Mouse (Mus musculus): Measurements from ENCODE around the gene Clcc1. TPM values are rescaled to one million over a fixed set of nuclear protein-coding genes. Genes with fewer than 3 reads are reported as not detected.
A peak's percentile ranks its signal among the peaks of the same experiment; 100 is the strongest.
"Not testable (repeated sequence)": the region's sequence is repeated elsewhere in the genome, so short reads cannot be mapped to it uniquely, and the experiment has no call there.

Clcc1 gene
- total and polyA plus RNA-seq, 3 experiments = 14.0 to 87.6 (median 42.9) TPM

DNA sequence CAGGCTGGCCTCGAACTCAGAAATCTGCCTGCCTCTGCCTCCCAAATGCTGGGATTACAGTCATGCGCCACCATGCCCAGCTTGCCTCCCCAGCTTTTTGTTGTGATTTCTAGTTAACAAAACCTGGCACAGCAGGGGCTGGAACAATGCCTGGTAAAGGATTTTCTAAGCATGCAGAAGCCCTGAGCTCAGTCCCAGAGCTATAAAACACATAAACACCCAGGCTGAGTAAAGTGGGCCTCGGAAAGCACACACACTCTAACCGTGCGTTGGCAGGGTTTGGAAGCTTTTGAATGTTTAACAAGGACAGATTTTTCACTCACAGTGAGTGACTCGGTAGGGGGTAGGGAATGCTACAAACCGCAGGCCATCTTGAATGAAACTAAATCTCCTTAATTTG lies 7.7 kb upstream of the Clcc1 start:
- Histone ChIP-seq H3K9me3 (replicated peaks) (no peaks in the 10 kb centered on the region), H3K4me3 (ENCODE audit: low read depth, low read length) (no peak overlapping the region), H3K36me3 (replicated peaks) (peaks cover 16% of the 10 kb centered on the region), H3K4me1 (ENCODE audit: insufficient read depth, low read depth, low read length) (no peaks in the 10 kb centered on the region), H3K27me3 (ENCODE audit: insufficient read depth, low read length) (0 out of 2 replicates have a peak, but pooled peaks cover 4% of the 10 kb centered on the region)
- TF ChIP-seq GATA2 (IDR thresholded peaks at IDR 0.05; ENCODE audit: borderline replicate concordance, low read depth, low read length) = no peak
- TF ChIP-seq TAL1 (conservative IDR thresholded peaks at IDR 0.05; ENCODE audit: low read depth, low read length) = no peak
- no peak for TF ChIP-seq GATA1 (IDR thresholded peaks at IDR 0.05; ENCODE audit: borderline replicate concordance, low read length)
- no peak for TF ChIP-seq CTCF (IDR thresholded peaks at IDR 0.05; ENCODE audit: low read depth, low read length)
- no peak for TF ChIP-seq POLR2AphosphoS5 (IDR thresholded peaks at IDR 0.05; ENCODE audit: insufficient replicate concordance, low read depth, low read length)
- DNase-seq (ENCODE audit: low spot score) = no peak
- ATAC-seq (ENCODE audit: extremely low read depth, insufficient number of reproducible peaks, low FRiP score, poor library complexity, severe bottlenecking) = no peak

- not testable (repeated sequence) for H3K4me3 ChIP-seq (ENCODE audit: low read depth, low read length); H3K27me3 ChIP-seq (ENCODE audit: insufficient read depth, low read length); H3K4me1 ChIP-seq (ENCODE audit: insufficient read depth, low read depth, low read length); ATAC-seq (ENCODE audit: extremely low read depth, insufficient number of reproducible peaks, low FRiP score, poor library complexity, severe bottlenecking); H3K9me3 ChIP-seq (replicated peaks); DNase-seq (ENCODE audit: low spot score)
- peaks cover 14% of the 10 kb centered on the region for H3K36me3 ChIP-seq (replicated peaks)
Measured at GRCm38 (mm10) chr3:108647681-108648080, 6.0 kb upstream of the Clcc1 start.

GRCm38 (mm10) chr3:108652866-108653642 lies 659 bp upstream of the Clcc1 start:
- Histone ChIP-seq H3K4me3 (ENCODE audit: low read depth, low read length) (peak overlapping the region; percentile 20; the same call in 1 of the 2 replicates), H3K9me3 (replicated peaks) (no peaks in the 10 kb centered on the region), H3K4me1 (ENCODE audit: insufficient read depth, low read depth, low read length) (peaks cover 22% of the 10 kb centered on the region), H3K27me3 (ENCODE audit: insufficient read depth, low read length) (0 out of 2 replicates have a peak, but pooled peaks cover 4% of the 10 kb centered on the region), H3K36me3 (replicated peaks) (peaks cover 9% of the 10 kb centered on the region)
- DNase-seq (ENCODE audit: low spot score) (peak; percentile 15), ATAC-seq (ENCODE audit: extremely low read depth, insufficient number of reproducible peaks, low FRiP score, poor library complexity, severe bottlenecking) (peak; percentile 17; the same call in 1 of the 2 replicates)
- TF ChIP-seq TAL1 (conservative IDR thresholded peaks at IDR 0.05; ENCODE audit: low read depth, low read length) (no peak), GATA2 (IDR thresholded peaks at IDR 0.05; ENCODE audit: borderline replicate concordance, low read depth, low read length) (no peak), GATA1 (IDR thresholded peaks at IDR 0.05; ENCODE audit: borderline replicate concordance, low read length) (no peak), POLR2AphosphoS5 (IDR thresholded peaks at IDR 0.05; ENCODE audit: insufficient replicate concordance, low read depth, low read length) (no peak), CTCF (IDR thresholded peaks at IDR 0.05; ENCODE audit: low read depth, low read length) (no peak)

- peaks cover 26% of the 10 kb centered on the region for H3K4me1 ChIP-seq (ENCODE audit: insufficient read depth, low read depth, low read length)
- 0 out of 2 replicates have a peak, but pooled peaks cover 2% of the 10 kb centered on the region for H3K27me3 ChIP-seq (ENCODE audit: insufficient read depth, low read length)
- peak overlapping the region; percentile 85 for H3K4me3 ChIP-seq (ENCODE audit: low read depth, low read length)
- TF ChIP-seq TAL1 (conservative IDR thresholded peaks at IDR 0.05; ENCODE audit: low read depth, low read length) = no peak
- TF ChIP-seq GATA1 (IDR thresholded peaks at IDR 0.05; ENCODE audit: borderline replicate concordance, low read length) = no peak
- no peak for TF ChIP-seq POLR2AphosphoS5 (IDR thresholded peaks at IDR 0.05; ENCODE audit: insufficient replicate concordance, low read depth, low read length)
- TF ChIP-seq CTCF (IDR thresholded peaks at IDR 0.05; ENCODE audit: low read depth, low read length) = no peak
- no peak for TF ChIP-seq GATA2 (IDR thresholded peaks at IDR 0.05; ENCODE audit: borderline replicate concordance, low read depth, low read length)
- no peak for ATAC-seq (ENCODE audit: extremely low read depth, insufficient number of reproducible peaks, low FRiP score, poor library complexity, severe bottlenecking)
- peak; percentile 16 for DNase-seq (ENCODE audit: low spot score)
- H3K36me3 ChIP-seq (replicated peaks) = peaks cover 24% of the 10 kb centered on the region
- H3K9me3 ChIP-seq (replicated peaks) = no peaks in the 10 kb centered on the region
Measured at GRCm38 (mm10) chr3:108654566-108654965, 853 bp downstream of the Clcc1 start.

DNA sequence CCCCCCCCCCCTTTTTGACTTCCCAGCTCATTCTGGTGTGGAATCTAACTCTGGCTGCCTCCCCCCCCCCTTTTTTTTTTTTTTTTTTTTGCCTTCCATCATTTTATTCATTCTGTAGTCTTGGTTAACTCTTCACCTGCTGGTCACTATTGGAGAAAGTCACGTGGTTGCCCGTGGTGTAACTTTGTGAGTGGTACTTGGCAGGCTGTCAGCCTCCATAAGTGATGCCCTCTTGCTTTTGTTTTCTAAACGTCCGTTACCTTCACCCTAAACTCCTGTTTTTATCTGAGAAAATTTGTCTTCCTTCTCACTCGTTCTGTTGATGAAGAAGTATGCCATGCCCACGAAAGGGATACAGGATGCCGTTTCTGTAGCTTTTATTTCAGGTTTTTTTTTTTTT lies 1.8 kb downstream of the Clcc1 start:
- no peak for TF ChIP-seq GATA1 (IDR thresholded peaks at IDR 0.05; ENCODE audit: borderline replicate concordance, low read length)
- TF ChIP-seq CTCF (IDR thresholded peaks at IDR 0.05; ENCODE audit: low read depth, low read length) = no peak
- TF ChIP-seq POLR2AphosphoS5 (IDR thresholded peaks at IDR 0.05; ENCODE audit: insufficient replicate concordance, low read depth, low read length) = no peak
- no peak for TF ChIP-seq GATA2 (IDR thresholded peaks at IDR 0.05; ENCODE audit: borderline replicate concordance, low read depth, low read length)
- TF ChIP-seq TAL1 (conservative IDR thresholded peaks at IDR 0.05; ENCODE audit: low read depth, low read length) = no peak
- no peak for DNase-seq (ENCODE audit: low spot score)

DNA sequence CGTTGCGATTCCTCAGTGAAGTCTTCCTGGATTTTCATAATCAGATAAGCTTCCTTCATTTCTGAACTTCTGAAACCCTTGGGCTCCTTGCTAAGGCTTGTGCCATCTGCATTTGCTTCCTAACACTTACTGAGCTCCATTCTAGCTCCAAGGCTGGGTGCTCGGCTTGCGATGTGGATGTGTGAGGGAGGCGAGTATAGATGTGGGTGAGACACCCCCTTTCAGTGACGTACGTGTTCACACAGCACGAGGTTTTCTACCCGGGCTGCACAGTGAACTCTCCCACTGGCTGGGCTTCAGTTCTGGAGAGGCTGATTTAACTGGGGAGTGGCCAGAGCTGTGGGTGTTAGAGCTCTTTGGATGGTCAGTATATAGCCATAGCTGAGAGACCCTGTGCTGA lies 4.9 kb downstream of the Clcc1 start:
- no peak for ATAC-seq (ENCODE audit: extremely low read depth, insufficient number of reproducible peaks, low FRiP score, poor library complexity, severe bottlenecking)
- TF ChIP-seq CTCF (IDR thresholded peaks at IDR 0.05; ENCODE audit: low read depth, low read length) (no peak), GATA1 (IDR thresholded peaks at IDR 0.05; ENCODE audit: borderline replicate concordance, low read length) (no peak), TAL1 (conservative IDR thresholded peaks at IDR 0.05; ENCODE audit: low read depth, low read length) (no peak), GATA2 (IDR thresholded peaks at IDR 0.05; ENCODE audit: borderline replicate concordance, low read depth, low read length) (no peak), POLR2AphosphoS5 (IDR thresholded peaks at IDR 0.05; ENCODE audit: insufficient replicate concordance, low read depth, low read length) (no peak)
- no peaks in the 10 kb centered on the region for H3K27me3 ChIP-seq (ENCODE audit: insufficient read depth, low read length)
- peaks cover 58% of the 10 kb centered on the region for H3K36me3 ChIP-seq (replicated peaks)
- DNase-seq (ENCODE audit: low spot score) = no peak
- H3K4me3 ChIP-seq (ENCODE audit: low read depth, low read length) = no peak overlapping the region
- peaks cover 8% of the 10 kb centered on the region for H3K9me3 ChIP-seq (replicated peaks)
- peaks cover 17% of the 10 kb centered on the region for H3K4me1 ChIP-seq (ENCODE audit: insufficient read depth, low read depth, low read length)

More for the DNA sequence above, 1.8 kb downstream of the Clcc1 start:
- Histone ChIP-seq H3K36me3 (replicated peaks) (peaks cover 32% of the 10 kb centered on the region), H3K9me3 (replicated peaks) (no peaks in the 10 kb centered on the region), H3K4me3 (ENCODE audit: low read depth, low read length) (no peak overlapping the region), H3K27me3 (ENCODE audit: insufficient read depth, low read length) (0 out of 2 replicates have a peak, but pooled peaks cover under 1% of the 10 kb centered on the region), H3K4me1 (ENCODE audit: insufficient read depth, low read depth, low read length) (peaks cover 26% of the 10 kb centered on the region)
- no peak for ATAC-seq (ENCODE audit: extremely low read depth, insufficient number of reproducible peaks, low FRiP score, poor library complexity, severe bottlenecking)
